Mouse (Mus musculus) heart, postnatal 25 days (tissue): ENCODE measurements around the gene Mob4. TPM values are rescaled to one million over a fixed set of nuclear protein-coding genes. Genes with fewer than 3 reads are reported as not detected.

Source experiments
- DNase-seq: peaks from one replicate; pipeline ENCODE4 v3.0.0; 2022; ENCODE audit warnings: low spot score
- intact Hi-C: fragments of 180-260 bp; cut with DNase I; formaldehyde crosslinking; loops from one replicate; pipeline ENCODE4 v1.15.1; 2025
- total RNA-seq, 2 experiments: library from RNA; stranded (reverse); gene quantifications; 2 replicates each; pipeline ENCODE4 v1.2.3; 2021

The Mob4 gene
- total RNA-seq, 2 experiments from 2014 or later: 32.5 to 34.4 TPM

DNA sequence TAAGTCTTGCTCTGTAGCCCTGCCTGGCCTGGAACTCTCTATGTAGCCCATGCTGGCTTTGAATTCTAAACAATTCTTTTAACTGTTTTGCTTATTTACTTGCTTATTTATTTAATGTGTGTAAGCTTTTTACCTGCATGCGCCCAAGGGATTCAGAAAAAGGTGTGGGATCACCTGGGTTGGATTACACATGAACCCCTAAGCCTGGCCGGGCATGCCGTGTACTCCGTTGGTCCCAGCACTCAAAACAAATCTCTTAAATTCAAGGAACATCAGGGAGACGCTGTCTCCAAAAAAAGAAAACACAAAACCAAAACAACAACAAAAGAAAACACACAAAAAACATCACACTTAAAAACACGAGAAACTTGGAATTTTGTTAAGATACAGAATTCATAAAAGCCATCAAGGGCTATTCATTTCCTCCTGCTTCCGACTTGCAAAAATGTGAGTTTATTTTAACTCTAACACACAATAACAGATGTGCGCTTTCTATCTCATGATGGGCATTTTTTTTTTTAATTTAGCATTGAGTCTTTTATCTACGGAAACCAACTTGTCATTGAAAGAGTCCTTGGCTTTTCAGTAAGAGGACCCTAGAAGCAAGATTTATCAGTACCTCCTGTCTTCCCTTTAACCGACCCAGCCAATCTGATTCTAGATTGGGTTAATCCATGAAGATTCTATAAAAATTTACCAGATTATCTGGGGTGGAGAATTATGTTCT is 678 bp upstream of the Mob4 start:
- DNase-seq: no peak
- intact Hi-C loops: loop anchor here (2.0 to 5.0 kb wide), 2 partner anchors 92 to 104 kb away; partner anchors contain the start of gene Sf3b1

DNA sequence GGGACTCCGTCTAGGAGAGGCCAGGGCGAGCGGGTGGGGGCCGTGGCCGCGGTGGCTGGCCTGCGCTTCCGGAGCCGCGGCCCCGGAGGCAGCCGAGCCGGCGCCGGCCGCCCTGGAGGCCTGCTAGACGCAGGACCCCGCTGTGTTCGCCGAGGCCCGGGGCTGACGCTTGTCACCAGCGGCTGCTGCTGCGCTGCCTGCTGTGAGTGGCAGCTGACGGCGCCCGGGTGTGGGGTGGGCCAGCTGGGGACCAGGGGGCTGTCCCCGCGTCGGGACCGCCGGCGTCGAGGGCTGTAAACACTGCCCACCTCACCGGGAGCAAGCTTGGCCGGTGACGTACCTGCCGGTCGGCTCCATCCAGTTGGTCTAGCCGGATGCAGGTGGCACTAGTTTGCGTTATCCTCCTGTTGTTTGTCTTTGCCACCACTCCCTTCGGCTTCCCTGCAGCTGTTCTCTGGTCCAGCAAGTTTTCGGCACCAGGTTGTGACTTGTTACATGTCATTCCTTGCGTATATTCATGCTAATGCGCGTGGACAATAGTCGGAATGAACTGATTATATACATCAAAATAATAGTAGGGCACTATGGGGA is 488 bp downstream of the Mob4 start:
- intact Hi-C loops: loop anchor here (1.0 to 5.0 kb wide), 3 partner anchors 44 to 105 kb away; partner anchors contain the start of gene Sf3b1
- no peak for DNase-seq

DNA sequence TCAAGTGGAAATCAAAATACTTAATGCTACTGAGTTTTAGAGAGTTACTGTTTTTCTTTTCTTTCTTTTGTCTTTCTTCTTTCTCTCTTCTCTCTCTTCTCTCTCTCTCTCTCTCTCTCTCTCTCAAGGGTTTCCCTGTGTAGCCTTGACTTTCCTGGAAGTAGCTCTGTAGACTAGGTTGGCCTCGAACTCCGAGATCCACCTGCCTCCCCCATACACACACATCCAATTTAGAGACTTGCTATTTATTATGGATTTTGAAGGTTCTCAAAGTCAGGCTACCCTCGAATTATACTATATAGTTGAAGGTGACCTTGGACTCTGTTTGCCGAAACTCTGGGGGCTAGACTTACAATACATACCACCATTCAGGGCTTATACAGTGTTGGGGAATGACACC is 1.3 kb downstream of the Mob4 start:
- intact Hi-C loops: loop anchor here (5.0 kb wide), 1 partner anchor 90 kb away; no protein-coding TSS in a partner anchor
- no peak for DNase-seq

- DNase-seq: no peak
- intact Hi-C loops: loop anchor here (5.0 kb wide), 1 partner anchor 89 kb away; no protein-coding TSS in a partner anchor
Measured at GRCm38 (mm10) chr1:55133173-55133572, 2.1 kb downstream of the Mob4 start.

DNA sequence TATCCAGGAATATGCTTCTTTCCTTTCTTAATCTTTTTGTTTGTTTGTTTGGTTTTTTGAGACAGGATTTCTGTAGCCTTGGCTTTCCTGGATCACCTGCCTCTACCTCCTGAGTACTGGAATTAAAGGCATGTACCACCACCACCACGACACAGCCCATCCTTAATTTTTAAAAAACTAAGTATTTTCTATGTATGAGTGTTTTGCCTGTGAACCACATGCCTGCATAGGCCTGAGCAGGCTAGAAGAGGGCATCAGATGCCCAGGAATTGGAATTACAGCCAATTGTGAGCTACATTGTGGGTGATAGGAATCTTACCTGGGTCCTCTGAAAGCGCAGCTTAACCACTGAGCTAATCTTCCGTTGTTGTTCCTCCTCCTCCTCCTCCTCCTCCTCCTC is 3.3 kb downstream of the Mob4 start:
- intact Hi-C loops: loop anchor here (5.0 kb wide), 1 partner anchor 88 kb away; no protein-coding TSS in a partner anchor

GRCm38 (mm10) chr1:55135846-55136245 is 4.8 kb downstream of the Mob4 start:
- intact Hi-C loops: no loop called here
- DNase-seq: no peak

More for the DNA sequence above, 3.3 kb downstream of the Mob4 start:
- no peak for DNase-seq

- no peak for DNase-seq
- intact Hi-C loops: no loop called here
Measured at GRCm38 (mm10) chr1:55144338-55144737, 13.3 kb downstream of the Mob4 start.

GRCm38 (mm10) chr1:55145556-55145955 is 14.5 kb downstream of the Mob4 start:
- intact Hi-C loops: loop anchor here (5.0 kb wide), 1 partner anchor 78 kb away; no protein-coding TSS in a partner anchor

DNA sequence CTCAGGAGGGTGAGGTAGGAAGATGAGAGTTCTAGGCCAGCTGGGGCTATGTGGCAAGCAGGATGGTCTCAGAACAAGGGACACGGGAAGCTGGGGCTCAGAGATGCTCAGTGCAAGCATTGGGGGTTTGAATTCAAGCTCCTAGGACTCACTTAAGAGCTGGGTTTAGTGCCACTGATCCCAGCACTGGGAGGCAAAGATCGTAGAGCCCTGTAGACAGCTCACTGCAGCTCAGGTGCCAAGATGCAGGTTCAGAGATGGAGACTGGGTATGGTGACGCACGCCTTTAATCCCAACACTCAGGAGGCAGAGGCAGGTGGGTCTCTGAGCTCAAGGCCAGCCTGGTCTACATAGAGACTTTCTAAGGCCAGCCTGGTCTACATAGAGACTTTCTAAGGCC is 26.3 kb downstream of the Mob4 start:
- intact Hi-C loops: no loop called here
- DNase-seq: no peak

More at GRCm38 (mm10) chr1:55145556-55145955, 14.5 kb downstream of the Mob4 start:
- no peak for DNase-seq

DNA sequence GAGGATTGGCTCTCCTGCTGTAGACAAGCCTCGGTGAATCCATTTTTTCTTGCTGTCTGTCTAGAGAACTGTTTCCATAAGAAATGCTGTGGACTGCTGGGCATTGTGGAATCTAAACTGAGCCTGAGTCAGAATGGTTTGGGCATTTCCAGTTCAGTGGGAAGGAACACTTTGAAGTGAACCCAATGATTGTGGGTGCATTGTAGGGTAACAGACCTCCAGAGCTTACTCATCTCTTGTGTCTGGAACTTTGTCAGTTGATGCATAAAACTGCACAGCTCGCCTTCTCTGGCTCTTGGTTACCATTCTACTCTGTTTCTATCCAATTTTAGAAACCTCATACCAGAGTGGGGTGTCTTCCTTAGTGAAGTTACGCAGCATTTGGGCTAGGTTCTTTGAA is 27.2 kb downstream of the Mob4 start:
- intact Hi-C loops: no loop called here

DNA sequence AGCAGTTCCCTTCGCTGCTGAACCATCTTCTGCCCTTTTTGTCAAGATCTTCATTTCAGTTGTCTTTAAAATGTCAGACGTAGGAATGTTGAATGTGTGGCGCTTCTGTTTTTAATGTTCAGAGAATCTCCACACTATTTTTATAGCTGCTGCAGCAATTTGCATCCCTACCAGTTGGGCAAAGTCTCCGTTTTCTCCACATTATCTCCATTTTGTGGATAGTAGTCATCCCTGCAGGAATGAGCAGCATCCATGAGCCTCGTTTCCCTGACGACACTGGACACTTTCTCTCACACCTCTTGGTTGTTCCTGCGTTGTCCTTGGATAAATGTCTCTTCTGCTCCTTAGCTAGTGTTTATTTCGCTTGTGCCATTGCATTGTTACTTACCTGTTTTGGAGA is 27.8 kb downstream of the Mob4 start:
- intact Hi-C loops: no loop called here
- DNase-seq: no peak

More for the DNA sequence above, 27.2 kb downstream of the Mob4 start:
- no peak for DNase-seq

GRCm38 (mm10) chr1:55160218-55160617 is 29.2 kb downstream of the Mob4 start:
- no peak for DNase-seq
- intact Hi-C loops: no loop called here

DNA sequence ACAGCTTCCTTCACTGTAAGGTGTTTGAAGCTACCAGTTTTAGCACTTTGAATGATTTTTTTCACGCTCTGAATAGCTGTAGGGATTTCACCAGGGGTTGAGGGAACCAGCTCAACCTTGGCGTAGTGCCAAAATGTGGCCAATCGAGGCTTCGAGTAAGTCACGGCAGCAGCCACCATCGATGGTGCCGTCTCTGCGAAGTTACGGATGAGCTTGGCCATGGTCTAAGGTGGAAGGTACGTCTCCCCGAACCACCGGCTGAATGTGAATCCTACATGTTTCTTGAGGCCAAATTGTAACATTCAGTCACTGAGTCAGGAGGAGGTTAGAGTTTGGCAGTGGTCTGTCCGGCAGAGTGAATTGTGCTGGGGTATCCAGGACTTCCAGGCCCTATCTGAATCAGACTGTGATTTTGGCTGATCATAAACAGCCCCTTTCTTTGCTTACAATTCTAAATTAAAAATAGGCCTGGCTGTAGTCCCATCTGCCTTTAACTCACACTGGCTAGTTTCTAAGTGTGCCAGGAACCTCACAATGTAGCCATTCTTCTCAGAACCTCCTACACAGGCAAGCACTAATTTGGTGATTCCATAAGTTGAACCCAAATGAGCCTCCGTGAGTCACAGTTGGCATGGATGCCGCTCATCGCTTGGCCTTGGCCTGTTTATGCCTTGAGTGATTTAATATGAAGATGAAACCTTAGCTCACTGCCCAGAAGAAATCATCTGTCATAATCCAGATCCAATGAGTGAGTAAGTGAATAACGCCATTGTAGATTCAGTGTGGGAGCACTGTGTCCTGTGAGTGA is 30.0 kb downstream of the Mob4 start:
- intact Hi-C loops: no loop called here
- DNase-seq: no peak

DNA sequence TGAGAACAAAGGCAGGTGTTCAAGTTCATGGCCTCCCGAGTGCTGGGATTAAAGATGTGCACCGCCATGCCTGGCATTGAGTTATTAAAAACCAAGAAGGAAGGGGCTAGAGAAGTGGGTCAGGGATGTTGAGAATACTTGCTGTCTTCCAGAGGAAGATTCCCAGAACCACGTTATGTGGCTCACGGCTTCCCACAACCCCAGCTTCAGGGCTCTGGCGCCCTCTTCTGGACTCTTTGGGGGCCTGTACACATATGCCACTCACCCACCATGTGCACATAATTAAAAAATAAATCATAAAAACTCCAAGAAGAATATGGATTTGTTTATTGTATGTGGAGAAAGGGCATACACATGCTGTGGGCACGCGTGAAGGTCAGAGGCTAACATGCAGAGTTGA is 30.9 kb downstream of the Mob4 start:
- no peak for DNase-seq
- intact Hi-C loops: no loop called here

DNA sequence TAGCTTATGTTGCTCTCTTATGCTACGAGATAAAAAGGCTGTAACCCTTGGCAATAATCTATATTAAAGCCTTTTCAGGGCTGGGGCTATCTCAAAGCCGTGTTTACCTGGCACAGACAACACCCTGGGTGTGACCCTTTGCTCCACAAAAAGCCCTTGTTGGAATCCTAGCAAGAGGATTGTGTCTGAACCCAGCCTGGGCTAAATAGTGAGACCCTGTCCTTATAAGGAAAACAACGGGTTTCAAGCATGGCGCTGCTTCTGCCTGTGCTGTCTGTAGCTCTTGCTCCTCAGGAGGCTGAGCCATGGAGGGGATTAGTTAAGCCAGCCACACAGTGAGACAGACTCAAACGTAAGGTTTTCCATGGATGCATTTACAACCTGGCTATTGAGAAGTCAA is 31.8 kb downstream of the Mob4 start:
- no peak for DNase-seq
- intact Hi-C loops: no loop called here

DNA sequence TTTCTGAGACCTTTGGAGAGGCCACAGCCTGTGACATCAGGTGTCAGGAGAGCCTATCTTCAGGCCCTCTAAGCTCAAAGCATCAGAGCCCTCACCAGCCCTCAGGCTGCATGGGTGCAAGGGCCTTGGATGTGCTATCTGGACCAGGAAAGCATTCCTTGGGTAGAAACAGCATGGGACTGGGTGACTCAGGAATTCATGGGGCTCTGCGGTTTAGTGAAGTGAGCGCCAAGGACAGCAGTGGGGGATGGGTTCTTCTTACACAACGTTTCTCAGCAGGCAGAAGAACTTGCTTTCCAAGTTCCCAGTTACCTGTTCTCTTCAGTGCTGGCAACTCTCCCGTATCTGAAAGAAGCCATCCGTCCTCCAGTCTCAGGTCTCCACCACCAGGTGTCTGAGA is 33.0 kb downstream of the Mob4 start:
- no peak for DNase-seq
- intact Hi-C loops: no loop called here

GRCm38 (mm10) chr1:55167560-55167959 is 36.5 kb downstream of the Mob4 start:
- no peak for DNase-seq
- intact Hi-C loops: no loop called here

DNA sequence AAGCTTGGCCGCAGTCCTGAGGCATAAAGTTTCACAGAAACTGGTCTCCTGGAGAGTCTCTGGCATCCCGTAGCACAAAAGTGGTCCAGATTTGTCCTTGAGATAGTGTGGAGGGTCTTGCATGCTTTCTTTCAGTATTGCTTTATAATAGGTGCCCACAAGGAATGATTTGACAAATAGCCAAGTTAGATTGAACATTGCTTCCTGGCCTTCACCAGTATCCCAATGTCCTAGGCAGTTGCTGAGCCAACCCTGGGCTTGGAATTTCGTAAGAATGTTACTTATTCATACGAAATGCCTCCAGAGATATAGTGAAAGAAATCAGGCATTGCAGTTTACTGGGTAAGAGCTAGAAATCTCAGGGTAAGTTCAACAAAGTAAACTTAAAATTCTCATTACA is 37.6 kb downstream of the Mob4 start:
- intact Hi-C loops: no loop called here
- no peak for DNase-seq

- intact Hi-C loops: no loop called here
Measured at GRCm38 (mm10) chr1:55171361-55172325, 40.6 kb downstream of the Mob4 start.

More at GRCm38 (mm10) chr1:55171361-55172325, 40.6 kb downstream of the Mob4 start:
- DNase-seq: no peak
